Mouse (Mus musculus) CH12.LX (cell line): ENCODE measurements around the gene Btd. TPM values are rescaled to one million over a fixed set of nuclear protein-coding genes. Genes with fewer than 3 reads are reported as not detected.

Experiments
- DNase-seq: peaks from one replicate; pipeline ENCODE4 v3.0.0-alpha.2; 2013; ENCODE audit errors: extremely low read depth
- H3K27ac ChIP-seq: 2 replicates; pipeline ENCODE4 v1.5.1; 2012; ENCODE audit warnings: low read depth, mild to moderate bottlenecking, control low read depth, moderate library complexity; ENCODE audit not compliant: insufficient read depth
- H3K27me3 ChIP-seq: replicated peaks from 2 replicates; pipeline ENCODE3; 2012; ENCODE audit warnings: inconsistent platforms
- H3K36me3 ChIP-seq, 2 experiments: replicated peaks in 1 of 2; 2 replicates each; pipeline versions ENCODE3 to v1.6.1; 2012; ENCODE audit warnings: inconsistent platforms in 1 of 2, low read length in 1 of 2, mild to moderate bottlenecking in 1 of 2, mixed read lengths in 1 of 2, moderate library complexity in 1 of 2; ENCODE audit not compliant: control insufficient read depth in 1 of 2, insufficient read depth in 1 of 2
- H3K4me1 ChIP-seq, 2 experiments: 2 replicates each; pipeline ENCODE4 v1.6.1; 2012; ENCODE audit warnings: inconsistent platforms in 1 of 2, moderate library complexity in 1 of 2; ENCODE audit not compliant: insufficient read depth in 2 of 2, control insufficient read depth in 1 of 2
- H3K4me2 ChIP-seq: 2 replicates; pipeline ENCODE4 v1.6.1; 2012; ENCODE audit warnings: low read depth, mild to moderate bottlenecking, control low read depth; ENCODE audit not compliant: poor library complexity, insufficient read depth, severe bottlenecking
- H3K4me3 ChIP-seq, 3 experiments: fragments of 150-350 bp in 1 of 3; sonication (generic) in 1 of 3; replicated peaks in 1 of 3; 2 replicates each; pipeline versions ENCODE3 to v1.5.1; 2011 to 2012; ENCODE audit warnings: low read depth in 2 of 3, low read length in 2 of 3, mild to moderate bottlenecking in 2 of 3, moderate library complexity in 2 of 3, control low read depth in 1 of 3, improper control_type of control experiment in 1 of 3, inconsistent platforms in 1 of 3, mixed read lengths in 1 of 3; ENCODE audit not compliant: poor library complexity in 1 of 3
- H3K79me2 ChIP-seq: replicated peaks from 2 replicates; pipeline ENCODE4 v1.6.1; 2012; ENCODE audit warnings: mild to moderate bottlenecking, moderate library complexity; ENCODE audit not compliant: control insufficient read depth, poor library complexity, insufficient read depth, severe bottlenecking; ENCODE audit errors: extremely low read depth
- H3K9ac ChIP-seq: 2 replicates; pipeline ENCODE4 v1.6.1; 2012; ENCODE audit warnings: low read depth, mild to moderate bottlenecking, control low read depth, moderate library complexity; ENCODE audit not compliant: insufficient read depth
- H3K9me3 ChIP-seq: replicated peaks from 2 replicates; pipeline ENCODE3; 2012; ENCODE audit warnings: low read length, inconsistent platforms, mixed read lengths
- BHLHE40 ChIP-seq: IDR thresholded peaks from 2 replicates; pipeline ENCODE4 v1.6.1; 2011; ENCODE audit warnings: mild to moderate bottlenecking, low read depth, low read length, improper control_type of control experiment
- CHD1 ChIP-seq: IDR thresholded peaks from 2 replicates; pipeline ENCODE4 v1.6.1; 2012; ENCODE audit warnings: low read depth, low read length, improper control_type of control experiment, inconsistent platforms
- E2F4 ChIP-seq: IDR thresholded peaks from 2 replicates; pipeline ENCODE4 v1.6.1; 2011; ENCODE audit warnings: low read depth, low read length, improper control_type of control experiment; ENCODE audit not compliant: insufficient replicate concordance
- JUND ChIP-seq: conservative IDR thresholded peaks from 2 replicates; pipeline ENCODE4 v1.6.1; 2011; ENCODE audit warnings: low read depth, low read length, improper control_type of control experiment
- MXI1 ChIP-seq: IDR thresholded peaks from 2 replicates; pipeline ENCODE4 v1.6.1; 2011; ENCODE audit warnings: mild to moderate bottlenecking, low read depth, low read length, improper control_type of control experiment
- MYC ChIP-seq: IDR thresholded peaks from 2 replicates; pipeline ENCODE4 v1.6.1; 2011; ENCODE audit warnings: low read depth, mild to moderate bottlenecking, improper control_type of control experiment, low read length
- NELFE ChIP-seq: IDR thresholded peaks from 2 replicates; pipeline ENCODE4 v1.6.1; 2011; ENCODE audit warnings: low read depth, low read length, improper control_type of control experiment
- NRF1 ChIP-seq: IDR thresholded peaks from 2 replicates; pipeline ENCODE4 v1.6.1; 2014; ENCODE audit warnings: low read depth, mild to moderate bottlenecking, inconsistent platforms, low read length, improper control_type of control experiment, moderate library complexity
- PAX5 ChIP-seq: IDR thresholded peaks from 2 replicates; pipeline ENCODE4 v1.6.1; 2012; ENCODE audit warnings: low read length, inconsistent platforms, mixed read lengths
- POLR2A ChIP-seq: IDR thresholded peaks from 2 replicates; pipeline ENCODE4 v1.6.1; 2011; ENCODE audit warnings: low read depth, mild to moderate bottlenecking, improper control_type of control experiment, low read length
- POLR2AphosphoS2 ChIP-seq: IDR thresholded peaks from 2 replicates; pipeline ENCODE4 v1.6.1; 2011; ENCODE audit warnings: low read depth, low read length, improper control_type of control experiment
- SIN3A ChIP-seq: IDR thresholded peaks from 2 replicates; pipeline ENCODE4 v1.6.1; 2012; ENCODE audit warnings: low read length, improper control_type of control experiment, inconsistent platforms
- TCF12 ChIP-seq: IDR thresholded peaks from 2 replicates; pipeline ENCODE4 v1.6.1; 2014; ENCODE audit warnings: low read depth, mild to moderate bottlenecking, inconsistent platforms, low read length, improper control_type of control experiment
- USF1 ChIP-seq: IDR thresholded peaks from 2 replicates; pipeline ENCODE4 v1.6.1; 2014; ENCODE audit warnings: low read depth, mild to moderate bottlenecking, inconsistent platforms, low read length, improper control_type of control experiment
- USF2 ChIP-seq: conservative IDR thresholded peaks from 2 replicates; pipeline ENCODE4 v1.6.1; 2011; ENCODE audit warnings: low read depth, low read length, improper control_type of control experiment
- ZKSCAN1 ChIP-seq: IDR thresholded peaks from 2 replicates; pipeline ENCODE4 v1.6.1; 2012; ENCODE audit warnings: low read depth, inconsistent platforms, low read length, improper control_type of control experiment, borderline replicate concordance
- dilution Hi-C: fragments of 300-500 bp; cut with MboI; formaldehyde crosslinking; loops from 2 replicates; pipeline ENCODE4 v1.14.3; 2020; ENCODE audit warnings: low sequenced_read_pairs; ENCODE audit not compliant: extremely low pct_unique_long_range_greater_than_20kb, extremely low pct_ligation_motif_present
- in situ Hi-C: fragments of 300-500 bp; cut with MboI; formaldehyde crosslinking; loops from 3 replicates; pipeline ENCODE4 v1.14.3; 2019; ENCODE audit warnings: low sequenced_read_pairs, low pct_ligation_motif_present, low pct_unique_long_range_greater_than_20kb, mixed read lengths
- polyA plus RNA-seq: library from polyadenylated mRNA; unstranded; fragments of >175 nt; gene quantifications from 2 replicates; pipeline ENCODE4 v1.2.1, GENCODE M21; 2012; ENCODE audit warnings: low read depth; ENCODE audit not compliant: insufficient read length
- total RNA-seq, 2 experiments: library from RNA; depleted of rRNA; stranded (reverse); fragments of 300-350 nt in 1 of 2; fragments of >200 nt in 1 of 2; gene quantifications; 2 replicates each; pipeline ENCODE4 v1.2.3; 2012 to 2014

Btd gene
- total and polyA plus RNA-seq, 3 experiments, result 16.2 to 25.4 (median 23.0) TPM

GRCm38 (mm10) chr14:31630677-31631076 lies 10.2 kb upstream of the Btd start:
- no peak for TF ChIP-seq CHD1
- no peak for TF ChIP-seq TCF12
- TF ChIP-seq ZKSCAN1, result no peak
- no peak for TF ChIP-seq USF1
- TF ChIP-seq SIN3A, result no peak
- TF ChIP-seq POLR2AphosphoS2, result no peak
- TF ChIP-seq MXI1, result no peak
- TF ChIP-seq PAX5, result no peak
- no peak for TF ChIP-seq NELFE
- no peak for TF ChIP-seq USF2
- no peak for TF ChIP-seq POLR2A
- no peak for TF ChIP-seq BHLHE40
- TF ChIP-seq MYC, result no peak
- TF ChIP-seq, all 38 proteins: peak for 0
- H3K36me3 ChIP-seq, result peaks cover 0 to 20% of the 10 kb centered on the region in 2 experiments
- in situ Hi-C loops (no loop called here), dilution Hi-C loops (no loop called here)
- H3K79me2 ChIP-seq, result no peaks in the 10 kb centered on the region
- H3K4me1 ChIP-seq, result no peaks in the 10 kb centered on the region
- no peak overlapping the region for H3K4me3 ChIP-seq
- no peak overlapping the region for H3K27ac ChIP-seq
- DNase-seq, result no peak
- H3K9me3 ChIP-seq, result no peaks in the 10 kb centered on the region
- no peaks in the 10 kb centered on the region for H3K27me3 ChIP-seq
- H3K9ac ChIP-seq, result no peak overlapping the region
- H3K4me2 ChIP-seq, result no peak overlapping the region

DNA sequence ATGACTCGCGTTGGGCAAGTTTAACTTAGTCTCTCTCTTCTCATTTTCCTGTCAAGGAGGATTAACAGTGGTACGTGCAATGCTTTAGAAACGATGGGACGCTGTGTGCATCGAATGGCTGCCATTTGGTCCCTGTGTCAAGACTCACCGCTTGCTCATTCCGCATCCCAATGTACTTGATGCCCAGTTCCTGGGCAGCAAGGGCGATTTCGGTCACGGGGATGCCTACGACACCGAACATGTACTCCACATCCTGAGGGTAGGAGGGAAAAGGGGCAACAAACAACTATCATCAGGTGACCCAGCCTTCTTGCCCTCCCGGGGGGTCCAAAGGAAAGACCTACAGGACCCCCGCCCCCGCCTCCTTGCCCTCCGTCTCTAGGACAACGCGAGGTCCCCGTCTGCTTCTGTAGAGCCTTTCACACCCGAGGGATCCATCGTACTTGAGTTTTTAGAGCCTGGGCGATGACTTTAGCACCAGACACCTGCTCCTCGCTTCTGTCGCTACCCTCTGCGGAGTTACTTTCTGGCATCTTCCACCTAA lies 410 bp upstream of the Btd start, which contains the start of gene Gm49387:
Gene Gm49387 (minus strand): TSS at position 533 of the 544 bp plus-strand sequence.
- Histone ChIP-seq H3K4me1 (peaks cover 3 to 28% of the 10 kb centered on the region in 2 experiments), H3K9ac (peak within 1 kb of the TSS; percentile 76), H3K79me2 (no peaks in the 10 kb centered on the region; the same call in 1 of the 2 replicates), H3K27me3 (no peaks in the 10 kb centered on the region), H3K4me2 (peak within 1 kb of the TSS; percentile 97), H3K27ac (peak within 1 kb of the TSS; percentile 89)
- dilution Hi-C loops, result no loop called here
- no peak for TF ChIP-seq TCF12
- TF ChIP-seq JUND, result no peak
- no peak for TF ChIP-seq NRF1
- TF ChIP-seq E2F4, result no peak
- TF ChIP-seq, all 38 proteins: peak for 0
- Histone ChIP-seq H3K4me3 (peak within 1 kb of the TSS; percentile 64 to 82 (median 70)), H3K36me3 (peaks cover 0 to 2% of the 10 kb centered on the region in 2 experiments), H3K9me3 (no peaks in the 10 kb centered on the region)
- no peak for DNase-seq
- in situ Hi-C loops, result no loop called here
